Comparison of ENCODE assay signal across 8 mouse cellular contexts in genomic region chr1:87184751-87185139, GRCm38 (mm10). TPM values are rescaled to one million over a fixed set of nuclear protein-coding genes. Genes with fewer than 3 reads are reported as not detected.
DNase-seq lines count a peak whose midpoint lies in the region; ATAC-seq and TF ChIP-seq lines count a peak whose summit lies in the region.

No protein-coding gene starts in this region.

- TF ChIP-seq POLR2A in bone marrow macrophage, adult 2 months (IDR thresholded peaks at IDR 0.05; ENCODE audit: borderline replicate concordance, low read depth, low read length), result no peak
- no peak for TF ChIP-seq POLR2A in embryonic fibroblast, embryonic 13.5 days (IDR thresholded peaks at IDR 0.05; ENCODE audit: low read depth, low read length)

- H3K4me1 ChIP-seq in bone marrow macrophage, adult 2 months (ENCODE audit: control insufficient read depth, insufficient read depth, low read length), result peaks cover 22% of the 10 kb centered on the region
- H3K4me1 ChIP-seq in embryonic fibroblast, embryonic 13.5 days (ENCODE audit: control insufficient read depth, insufficient read depth, low read length), result peaks cover 13% of the 10 kb centered on the region
- H3K4me1 ChIP-seq in heart, embryonic 13.5 days, result peaks cover 13% of the 10 kb centered on the region
- H3K4me1 ChIP-seq in kidney, postnatal 0 days (replicated peaks; ENCODE audit: insufficient read depth, low read length), result no peaks in the 10 kb centered on the region
- H3K4me1 ChIP-seq in liver, embryonic 13.5 days (replicated peaks), result peaks cover 5% of the 10 kb centered on the region
- H3K4me1 ChIP-seq in neural tube, embryonic 12.5 days, result peaks cover 17% of the 10 kb centered on the region
- peaks cover 3% of the 10 kb centered on the region; the same call in 1 of the 2 replicates for H3K4me1 ChIP-seq in stomach, embryonic 16.5 days (ENCODE audit: control insufficient read depth, insufficient read depth, low read length)

- H3K36me3 ChIP-seq in heart, embryonic 13.5 days, result no peaks in the 10 kb centered on the region
- no peaks in the 10 kb centered on the region for H3K36me3 ChIP-seq in kidney, postnatal 0 days (ENCODE audit: insufficient read depth, low read length)
- no peaks in the 10 kb centered on the region for H3K36me3 ChIP-seq in liver, embryonic 13.5 days
- no peaks in the 10 kb centered on the region for H3K36me3 ChIP-seq in neural tube, embryonic 12.5 days
- no peaks in the 10 kb centered on the region for H3K36me3 ChIP-seq in stomach, embryonic 16.5 days (ENCODE audit: control insufficient read depth, insufficient read depth, low read length)

- 9% methylated on average over 20 of the region's 20 CpGs for WGBS in heart, embryonic 13.5 days
- WGBS in kidney, postnatal 0 days, result 6% methylated on average over 20 of the region's 20 CpGs
- 15% methylated on average over 20 of the region's 20 CpGs for WGBS in liver, embryonic 13.5 days (ENCODE audit: insufficient replicate concordance)
- WGBS in neural tube, embryonic 12.5 days, result 11% methylated on average over 20 of the region's 20 CpGs
- WGBS in stomach, embryonic 16.5 days, result 16% methylated on average over 20 of the region's 20 CpGs

- ATAC-seq in heart, embryonic 13.5 days (ENCODE audit: extremely low read depth, insufficient number of reproducible peaks, low FRiP score, low TSS enrichment), result no peak
- ATAC-seq in kidney, postnatal 0 days (replicated peaks; ENCODE audit: low FRiP score, low read depth), result peak; percentile 45; the same call in 1 of the 2 replicates
- no peak for ATAC-seq in liver, embryonic 13.5 days (ENCODE audit: low read depth)
- peak; percentile 26; the same call in 1 of the 2 replicates for ATAC-seq in neural tube, embryonic 12.5 days (ENCODE audit: low FRiP score, low read depth)
- no peak for ATAC-seq in stomach, embryonic 16.5 days (ENCODE audit: insufficient read depth, low FRiP score)

- H3K9ac ChIP-seq in heart, embryonic 13.5 days, result no peak overlapping the region
- no peak overlapping the region for H3K9ac ChIP-seq in kidney, postnatal 0 days (ENCODE audit: low read depth, low read length)
- H3K9ac ChIP-seq in liver, embryonic 13.5 days, result no peak overlapping the region
- H3K9ac ChIP-seq in neural tube, embryonic 12.5 days, result no peak overlapping the region
- no peak overlapping the region for H3K9ac ChIP-seq in stomach, embryonic 16.5 days (ENCODE audit: low read length)

- H3K9me3 ChIP-seq in heart, embryonic 13.5 days, result no peaks in the 10 kb centered on the region
- no peaks in the 10 kb centered on the region for H3K9me3 ChIP-seq in kidney, postnatal 0 days (replicated peaks; ENCODE audit: low read length)
- H3K9me3 ChIP-seq in liver, embryonic 13.5 days (replicated peaks), result no peaks in the 10 kb centered on the region
- H3K9me3 ChIP-seq in neural tube, embryonic 12.5 days, result no peaks in the 10 kb centered on the region
- H3K9me3 ChIP-seq in stomach, embryonic 16.5 days (replicated peaks; ENCODE audit: control insufficient read depth, low read length), result no peaks in the 10 kb centered on the region

- peak overlapping the region; percentile 54 for H3K4me2 ChIP-seq in heart, embryonic 13.5 days
- H3K4me2 ChIP-seq in kidney, postnatal 0 days (ENCODE audit: low read length), result peak overlapping the region; percentile 27; the same call in 1 of the 2 replicates
- 0 out of 2 replicates have a peak overlapping the region, but pooled peaks have one; percentile 14 for H3K4me2 ChIP-seq in liver, embryonic 13.5 days
- peak overlapping the region; percentile 46 for H3K4me2 ChIP-seq in neural tube, embryonic 12.5 days (replicated peaks)
- peak overlapping the region; percentile 10; the same call in 1 of the 2 replicates for H3K4me2 ChIP-seq in stomach, embryonic 16.5 days (ENCODE audit: low read depth, low read length)

- TF ChIP-seq CTCF in bone marrow macrophage, adult 2 months (IDR thresholded peaks at IDR 0.05; ENCODE audit: low read depth, low read length), result peak; percentile 50; the same call in 1 of the 2 replicates
- peak; percentile 76 for TF ChIP-seq CTCF in embryonic fibroblast, embryonic 13.5 days (IDR thresholded peaks at IDR 0.05; ENCODE audit: borderline replicate concordance, insufficient read depth, low read length)
- peak; percentile 72 for TF ChIP-seq CTCF in kidney, postnatal 0 days (IDR thresholded peaks at IDR 0.05; ENCODE audit: low read depth)

- DNase-seq in CD4-positive, CD25-positive, alpha-beta regulatory T cell, adult 2 months (ENCODE audit: low read depth, low spot score), result peak; percentile 89
- DNase-seq in kidney, postnatal 0 days (ENCODE audit: low spot score), result peak; percentile 64
- DNase-seq in liver, embryonic 13.5 days, result peak; percentile 17

- no peak overlapping the region for H3K4me3 ChIP-seq in bone marrow macrophage, adult 2 months (ENCODE audit: insufficient read depth, low read length)
- no peak overlapping the region for H3K4me3 ChIP-seq in embryonic fibroblast, embryonic 13.5 days (ENCODE audit: insufficient read depth, low read length)
- H3K4me3 ChIP-seq in heart, embryonic 13.5 days, result no peak overlapping the region
- H3K4me3 ChIP-seq in kidney, postnatal 0 days (replicated peaks; ENCODE audit: low read depth, low read length), result no peak overlapping the region
- H3K4me3 ChIP-seq in liver, embryonic 13.5 days (replicated peaks), result no peak overlapping the region
- no peak overlapping the region for H3K4me3 ChIP-seq in neural tube, embryonic 12.5 days
- H3K4me3 ChIP-seq in stomach, embryonic 16.5 days (replicated peaks; ENCODE audit: low read length), result no peak overlapping the region

- H3K27ac ChIP-seq in bone marrow macrophage, adult 2 months (ENCODE audit: insufficient read depth, low read depth, low read length), result no peak overlapping the region
- H3K27ac ChIP-seq in embryonic fibroblast, embryonic 13.5 days (ENCODE audit: insufficient read depth, low read length), result no peak overlapping the region
- H3K27ac ChIP-seq in heart, embryonic 13.5 days (replicated peaks), result no peak overlapping the region
- H3K27ac ChIP-seq in kidney, postnatal 0 days, result no peak overlapping the region
- H3K27ac ChIP-seq in liver, embryonic 13.5 days, result no peak overlapping the region
- no peak overlapping the region for H3K27ac ChIP-seq in neural tube, embryonic 12.5 days
- no peak overlapping the region for H3K27ac ChIP-seq in stomach, embryonic 16.5 days (ENCODE audit: low read length)

- H3K27me3 ChIP-seq in heart, embryonic 13.5 days (replicated peaks), result peaks cover 96% of the 10 kb centered on the region
- H3K27me3 ChIP-seq in kidney, postnatal 0 days (ENCODE audit: insufficient read depth, low read length), result peaks cover 30% of the 10 kb centered on the region
- peaks cover 84% of the 10 kb centered on the region for H3K27me3 ChIP-seq in liver, embryonic 13.5 days
- peaks cover 64% of the 10 kb centered on the region for H3K27me3 ChIP-seq in neural tube, embryonic 12.5 days (replicated peaks)
- H3K27me3 ChIP-seq in stomach, embryonic 16.5 days (ENCODE audit: control insufficient read depth, insufficient read depth, low read length), result peaks cover 42% of the 10 kb centered on the region

RNA-seq across cellular contexts. Expression of gene Prss56, which starts 1.6 kb away (rescaled TPM):
- not detected in 2 replicates for polyA plus RNA-seq in bone marrow macrophage, adult 2 months (2012; ENCODE audit: insufficient read depth, insufficient read length, missing spikeins)
- polyA plus RNA-seq in embryonic fibroblast, embryonic 13.5 days (2011; ENCODE audit: insufficient read length, low read depth, missing spikeins), result not detected in 2 replicates
- 0.11 TPM in 1 of 2 replicates, not detected in the other for polyA plus RNA-seq in heart, embryonic 13.5 days (2015; fragmentation: Nextera tagmentation; extraction: Ambion mirVana)
- 0.07 TPM in 1 of 2 replicates, not detected in the other for polyA plus RNA-seq in kidney, postnatal 0 days (2015; fragmentation: Nextera tagmentation; extraction: Ambion mirVana)
- not detected in 2 replicates for polyA plus RNA-seq in liver, embryonic 13.5 days (2015; fragmentation: Nextera tagmentation; extraction: Ambion mirVana)
- 2.7 and 4.6 TPM in 2 replicates for polyA plus RNA-seq in neural tube, embryonic 12.5 days (2016; fragmentation: Nextera tagmentation; extraction: Ambion mirVana)
- not detected in 2 replicates for polyA plus RNA-seq in stomach, embryonic 16.5 days (2015; fragmentation: Nextera tagmentation; extraction: Ambion mirVana)

RNA-seq across cellular contexts. Expression of gene Chrnd, which starts 5.7 kb away (rescaled TPM):
- polyA plus RNA-seq in bone marrow macrophage, adult 2 months (2012; ENCODE audit: insufficient read depth, insufficient read length, missing spikeins), result not detected in 2 replicates
- polyA plus RNA-seq in embryonic fibroblast, embryonic 13.5 days (2011; ENCODE audit: insufficient read length, low read depth, missing spikeins), result not detected in 2 replicates
- not detected in 2 replicates for polyA plus RNA-seq in heart, embryonic 13.5 days (2015; fragmentation: Nextera tagmentation; extraction: Ambion mirVana)
- 0.17 and 0.20 TPM in 2 replicates for polyA plus RNA-seq in kidney, postnatal 0 days (2015; fragmentation: Nextera tagmentation; extraction: Ambion mirVana)
- 0.13 TPM in 1 of 2 replicates, not detected in the other for polyA plus RNA-seq in liver, embryonic 13.5 days (2015; fragmentation: Nextera tagmentation; extraction: Ambion mirVana)
- 0.53 and 0.60 TPM in 2 replicates for polyA plus RNA-seq in neural tube, embryonic 12.5 days (2016; fragmentation: Nextera tagmentation; extraction: Ambion mirVana)
- polyA plus RNA-seq in stomach, embryonic 16.5 days (2015; fragmentation: Nextera tagmentation; extraction: Ambion mirVana), result 0.10 and 2.0 TPM in 2 replicates

RNA-seq across cellular contexts. Expression of gene Chrng, which starts 19.7 kb away (rescaled TPM):
- polyA plus RNA-seq in bone marrow macrophage, adult 2 months (2012; ENCODE audit: insufficient read depth, insufficient read length, missing spikeins), result not detected in 2 replicates
- polyA plus RNA-seq in embryonic fibroblast, embryonic 13.5 days (2011; ENCODE audit: insufficient read length, low read depth, missing spikeins), result not detected in 2 replicates
- polyA plus RNA-seq in heart, embryonic 13.5 days (2015; fragmentation: Nextera tagmentation; extraction: Ambion mirVana), result 0.67 and 1.2 TPM in 2 replicates
- polyA plus RNA-seq in kidney, postnatal 0 days (2015; fragmentation: Nextera tagmentation; extraction: Ambion mirVana), result not detected in 2 replicates
- polyA plus RNA-seq in liver, embryonic 13.5 days (2015; fragmentation: Nextera tagmentation; extraction: Ambion mirVana), result 0.34 and 0.70 TPM in 2 replicates
- polyA plus RNA-seq in neural tube, embryonic 12.5 days (2016; fragmentation: Nextera tagmentation; extraction: Ambion mirVana), result 2.0 and 3.2 TPM in 2 replicates
- polyA plus RNA-seq in stomach, embryonic 16.5 days (2015; fragmentation: Nextera tagmentation; extraction: Ambion mirVana), result 0.16 and 5.7 TPM in 2 replicates

RNA-seq across cellular contexts. Expression of gene Ecel1, which starts 28.4 kb away (rescaled TPM):
- not detected in 2 replicates for polyA plus RNA-seq in bone marrow macrophage, adult 2 months (2012; ENCODE audit: insufficient read depth, insufficient read length, missing spikeins)
- not detected in 2 replicates for polyA plus RNA-seq in embryonic fibroblast, embryonic 13.5 days (2011; ENCODE audit: insufficient read length, low read depth, missing spikeins)
- 0.79 and 1.0 TPM in 2 replicates for polyA plus RNA-seq in heart, embryonic 13.5 days (2015; fragmentation: Nextera tagmentation; extraction: Ambion mirVana)
- 0.05 and 0.11 TPM in 2 replicates for polyA plus RNA-seq in kidney, postnatal 0 days (2015; fragmentation: Nextera tagmentation; extraction: Ambion mirVana)
- polyA plus RNA-seq in liver, embryonic 13.5 days (2015; fragmentation: Nextera tagmentation; extraction: Ambion mirVana), result 0.12 TPM in 1 of 2 replicates, not detected in the other
- 65.3 and 70.1 TPM in 2 replicates for polyA plus RNA-seq in neural tube, embryonic 12.5 days (2016; fragmentation: Nextera tagmentation; extraction: Ambion mirVana)
- 3.0 and 5.7 TPM in 2 replicates for polyA plus RNA-seq in stomach, embryonic 16.5 days (2015; fragmentation: Nextera tagmentation; extraction: Ambion mirVana)

RNA-seq across cellular contexts. Expression of gene Eif4e2, which starts 29.0 kb away (rescaled TPM):
- polyA plus RNA-seq in bone marrow macrophage, adult 2 months (2012; ENCODE audit: insufficient read depth, insufficient read length, missing spikeins), result 97.9 and 99.5 TPM in 2 replicates
- polyA plus RNA-seq in embryonic fibroblast, embryonic 13.5 days (2011; ENCODE audit: insufficient read length, low read depth, missing spikeins), result 172 and 190 TPM in 2 replicates
- polyA plus RNA-seq in heart, embryonic 13.5 days (2015; fragmentation: Nextera tagmentation; extraction: Ambion mirVana), result 120 and 123 TPM in 2 replicates
- polyA plus RNA-seq in kidney, postnatal 0 days (2015; fragmentation: Nextera tagmentation; extraction: Ambion mirVana), result 165 and 178 TPM in 2 replicates
- 101 and 109 TPM in 2 replicates for polyA plus RNA-seq in liver, embryonic 13.5 days (2015; fragmentation: Nextera tagmentation; extraction: Ambion mirVana)
- polyA plus RNA-seq in neural tube, embryonic 12.5 days (2016; fragmentation: Nextera tagmentation; extraction: Ambion mirVana), result 138 and 150 TPM in 2 replicates
- 147 and 150 TPM in 2 replicates for polyA plus RNA-seq in stomach, embryonic 16.5 days (2015; fragmentation: Nextera tagmentation; extraction: Ambion mirVana)

Comparison
In these comparisons a context has a peak if more than half of its experiments do, and no peak if none do; other contexts are left out.
1. DNase-seq: peak in every context shown above with its lines; median percentile 89 in CD4-positive, CD25-positive, alpha-beta regulatory T cell, adult 2 months; 64 in kidney, postnatal 0 days; 17 in liver, embryonic 13.5 days.
2. ATAC-seq: peak in kidney, postnatal 0 days (single experiment) and neural tube, embryonic 12.5 days (single experiment); none in heart, embryonic 13.5 days (single experiment), liver, embryonic 13.5 days (single experiment) and stomach, embryonic 16.5 days (single experiment).
3. Peak in every context shown above with its lines, with median percentiles within 50 percentile points of each other: CTCF ChIP-seq and H3K4me2 ChIP-seq.